Mouse (Mus musculus): ENCODE results near the gene B4galnt3.

DNA sequence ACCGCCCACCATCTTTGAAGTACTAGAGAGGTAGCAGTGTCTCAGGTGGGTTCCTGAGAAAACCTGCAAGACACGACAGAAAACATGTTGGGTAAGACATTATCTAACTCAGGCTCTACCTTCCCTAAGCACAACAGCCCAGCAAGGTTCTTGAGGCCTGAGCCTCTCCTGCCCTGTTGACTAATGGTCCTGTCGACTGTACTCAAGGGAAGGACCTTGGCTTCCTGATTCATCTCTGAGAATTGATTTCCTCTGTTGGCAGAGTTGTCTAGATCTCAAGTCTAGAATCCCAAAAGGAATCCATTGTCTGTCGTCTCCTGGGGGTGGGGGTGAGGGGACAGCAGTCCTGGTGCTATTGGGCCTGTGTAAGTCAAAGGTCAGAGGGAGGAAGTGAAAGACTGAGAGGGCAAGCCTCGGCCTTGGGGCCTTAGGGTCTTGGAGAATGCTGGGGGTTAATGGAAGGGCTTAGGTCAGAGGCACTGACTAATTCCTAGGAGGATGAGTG, 37.9 kb downstream of the B4galnt3 start:
- TF ChIP-seq POLR2A (IDR thresholded peaks at IDR 0.05; ENCODE audit: insufficient read length, low read depth) (no peak), MAX (IDR thresholded peaks at IDR 0.05; ENCODE audit: low read depth) (no peak), POLR2AphosphoS2 (IDR thresholded peaks at IDR 0.05; ENCODE audit: insufficient read length, low read depth) (no peak), USF1 (IDR thresholded peaks at IDR 0.05; ENCODE audit: low read depth) (no peak), E2F4 (IDR thresholded peaks at IDR 0.05; ENCODE audit: insufficient read depth) (no peak), TCF12 (IDR thresholded peaks at IDR 0.05; ENCODE audit: insufficient read depth, poor library complexity, severe bottlenecking) (no peak), CEBPB (IDR thresholded peaks at IDR 0.05; ENCODE audit: insufficient read depth, poor library complexity, severe bottlenecking) (no peak), MYOG (IDR thresholded peaks at IDR 0.05; ENCODE audit: control insufficient read depth in 1 of 3, insufficient read depth in 1 of 3, insufficient read length in 2 of 3, low read depth in 2 of 3) (no peak), MYOD1 (IDR thresholded peaks at IDR 0.05; ENCODE audit: control insufficient read depth in 1 of 3, insufficient read length in 2 of 3, low read depth in 2 of 3) (no peak), TCF3 (IDR thresholded peaks at IDR 0.05; ENCODE audit: insufficient read length, low read depth) (no peak)
